Mouse (Mus musculus): ENCODE data around the gene Filip1l. TPM values are rescaled to one million over a fixed set of nuclear protein-coding genes. Genes with fewer than 3 reads are reported as not detected.

Gene Filip1l
- polyA plus RNA-seq, 1 experiment, result 13.8 TPM

GRCm38 (mm10) chr16:57423001-57423800, 70.3 kb downstream of the Filip1l start:
- 30% methylated on average over 6 of the region's 6 CpGs for WGBS
- no peak overlapping the region for H3K27ac ChIP-seq (ENCODE audit: control insufficient read depth, insufficient read depth, low read depth, low read length, poor library complexity)
- no peak for TF ChIP-seq CTCF (IDR thresholded peaks at IDR 0.05; ENCODE audit: control insufficient read depth, insufficient read depth, low read length)
- no peak for TF ChIP-seq POLR2A (IDR thresholded peaks at IDR 0.05; ENCODE audit: borderline replicate concordance, control insufficient read depth, low read depth, low read length)
- H3K4me3 ChIP-seq (replicated peaks; ENCODE audit: control insufficient read depth, low read depth, low read length), result no peak overlapping the region
- H3K4me1 ChIP-seq (ENCODE audit: control insufficient read depth, insufficient read depth, low read length), result no peaks in the 10 kb centered on the region; the same call in 1 of the 2 replicates

DNA sequence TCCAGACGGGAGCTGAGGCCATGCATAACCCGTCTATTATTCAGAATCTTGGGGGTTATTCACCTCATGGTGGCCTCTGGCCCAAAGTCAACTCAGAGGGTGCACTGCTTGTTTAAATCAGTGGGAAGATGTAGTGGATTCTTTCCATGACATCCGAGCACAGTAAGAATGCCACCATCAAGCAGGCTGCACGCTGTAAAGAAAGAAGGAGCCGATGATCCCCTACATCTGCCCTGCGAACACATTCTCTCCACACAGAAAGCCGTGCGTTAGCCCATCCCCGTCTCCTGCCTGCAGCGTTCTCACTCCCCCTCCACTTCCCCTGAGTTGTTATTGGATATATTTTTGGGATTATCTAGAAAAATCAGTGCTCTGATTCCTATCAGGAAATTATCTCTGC, 73.8 kb downstream of the Filip1l start:
- TF ChIP-seq CTCF (IDR thresholded peaks at IDR 0.05; ENCODE audit: control insufficient read depth, insufficient read depth, low read length), result no peak
- no peak for TF ChIP-seq POLR2A (IDR thresholded peaks at IDR 0.05; ENCODE audit: borderline replicate concordance, control insufficient read depth, low read depth, low read length)
- Histone ChIP-seq H3K4me3 (replicated peaks; ENCODE audit: control insufficient read depth, low read depth, low read length) (no peak overlapping the region), H3K4me1 (ENCODE audit: control insufficient read depth, insufficient read depth, low read length) (no peaks in the 10 kb centered on the region; the same call in 1 of the 2 replicates), H3K27ac (ENCODE audit: control insufficient read depth, insufficient read depth, low read depth, low read length, poor library complexity) (no peak overlapping the region)
- WGBS, result 87% methylated on average over 10 of the region's 10 CpGs

GRCm38 (mm10) chr16:57427516-57428285, 74.8 kb downstream of the Filip1l start:
- TF ChIP-seq CTCF (IDR thresholded peaks at IDR 0.05; ENCODE audit: control insufficient read depth, insufficient read depth, low read length), result no peak
- TF ChIP-seq POLR2A (IDR thresholded peaks at IDR 0.05; ENCODE audit: borderline replicate concordance, control insufficient read depth, low read depth, low read length), result no peak
- H3K27ac ChIP-seq (ENCODE audit: control insufficient read depth, insufficient read depth, low read depth, low read length, poor library complexity), result no peak overlapping the region
- 77% methylated on average over 7 of the region's 7 CpGs for WGBS
- H3K4me1 ChIP-seq (ENCODE audit: control insufficient read depth, insufficient read depth, low read length), result no peaks in the 10 kb centered on the region; the same call in 1 of the 2 replicates
- H3K4me3 ChIP-seq (replicated peaks; ENCODE audit: control insufficient read depth, low read depth, low read length), result no peak overlapping the region

DNA sequence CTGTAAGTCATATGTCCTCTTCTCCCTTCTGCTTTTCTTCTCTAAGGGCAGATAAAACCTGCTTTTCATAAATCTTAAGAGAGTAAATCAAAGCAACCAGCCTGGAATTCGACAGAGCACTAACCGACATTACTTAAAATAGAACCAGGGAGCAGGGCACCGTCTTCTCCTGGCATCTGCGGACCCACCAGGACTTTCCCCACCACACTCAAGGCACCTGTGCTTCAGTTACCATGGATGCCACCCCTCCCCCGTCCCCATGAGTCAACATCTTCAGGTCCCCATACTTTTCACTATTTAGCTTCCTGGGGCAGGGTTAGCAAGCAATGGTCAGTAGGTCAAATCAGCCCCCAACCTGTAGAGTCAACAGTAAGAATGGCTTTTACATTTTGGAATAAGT, 76.1 kb downstream of the Filip1l start:
- H3K4me3 ChIP-seq (replicated peaks; ENCODE audit: control insufficient read depth, low read depth, low read length), result no peak overlapping the region
- 82% methylated on average over 5 of the region's 5 CpGs for WGBS
- H3K4me1 ChIP-seq (ENCODE audit: control insufficient read depth, insufficient read depth, low read length), result no peaks in the 10 kb centered on the region; the same call in 1 of the 2 replicates
- H3K27ac ChIP-seq (ENCODE audit: control insufficient read depth, insufficient read depth, low read depth, low read length, poor library complexity), result no peak overlapping the region
- TF ChIP-seq CTCF (IDR thresholded peaks at IDR 0.05; ENCODE audit: control insufficient read depth, insufficient read depth, low read length) (no peak), POLR2A (IDR thresholded peaks at IDR 0.05; ENCODE audit: borderline replicate concordance, control insufficient read depth, low read depth, low read length) (no peak)

DNA sequence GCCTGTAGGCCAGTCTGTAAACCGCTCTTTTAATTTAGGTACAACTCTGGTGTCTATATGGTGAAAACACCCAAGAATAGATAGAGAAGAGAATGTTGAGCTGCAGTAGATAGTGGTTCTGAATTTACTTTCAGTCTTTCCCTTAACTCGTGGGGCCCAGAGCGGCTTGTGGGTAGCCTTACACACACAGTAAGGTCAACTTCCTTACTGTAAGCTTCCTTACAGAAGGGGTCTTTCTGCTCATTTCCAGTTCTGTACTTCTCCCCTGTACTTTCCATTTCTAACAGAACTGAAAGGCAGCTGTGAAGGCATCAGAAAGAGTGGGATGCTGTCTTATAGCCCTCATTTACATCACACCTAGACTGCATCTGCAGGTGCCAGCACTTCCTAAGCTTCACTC, 78.4 kb downstream of the Filip1l start:
- Histone ChIP-seq H3K4me1 (ENCODE audit: control insufficient read depth, insufficient read depth, low read length) (peaks cover 3% of the 10 kb centered on the region), H3K27ac (ENCODE audit: control insufficient read depth, insufficient read depth, low read depth, low read length, poor library complexity) (no peak overlapping the region), H3K4me3 (replicated peaks; ENCODE audit: control insufficient read depth, low read depth, low read length) (no peak overlapping the region)
- 46% methylated on average over 3 of the region's 3 CpGs for WGBS
- no peak for TF ChIP-seq POLR2A (IDR thresholded peaks at IDR 0.05; ENCODE audit: borderline replicate concordance, control insufficient read depth, low read depth, low read length)

GRCm38 (mm10) chr16:57433173-57433572, 80.3 kb downstream of the Filip1l start:
- Histone ChIP-seq H3K4me3 (replicated peaks; ENCODE audit: control insufficient read depth, low read depth, low read length) (no peak overlapping the region), H3K27ac (ENCODE audit: control insufficient read depth, insufficient read depth, low read depth, low read length, poor library complexity) (no peak overlapping the region), H3K4me1 (ENCODE audit: control insufficient read depth, insufficient read depth, low read length) (peaks cover 3% of the 10 kb centered on the region)
- TF ChIP-seq POLR2A (IDR thresholded peaks at IDR 0.05; ENCODE audit: borderline replicate concordance, control insufficient read depth, low read depth, low read length) (no peak), CTCF (IDR thresholded peaks at IDR 0.05; ENCODE audit: control insufficient read depth, insufficient read depth, low read length) (no peak)
- WGBS, result 66% methylated on average over 4 of the region's 4 CpGs

DNA sequence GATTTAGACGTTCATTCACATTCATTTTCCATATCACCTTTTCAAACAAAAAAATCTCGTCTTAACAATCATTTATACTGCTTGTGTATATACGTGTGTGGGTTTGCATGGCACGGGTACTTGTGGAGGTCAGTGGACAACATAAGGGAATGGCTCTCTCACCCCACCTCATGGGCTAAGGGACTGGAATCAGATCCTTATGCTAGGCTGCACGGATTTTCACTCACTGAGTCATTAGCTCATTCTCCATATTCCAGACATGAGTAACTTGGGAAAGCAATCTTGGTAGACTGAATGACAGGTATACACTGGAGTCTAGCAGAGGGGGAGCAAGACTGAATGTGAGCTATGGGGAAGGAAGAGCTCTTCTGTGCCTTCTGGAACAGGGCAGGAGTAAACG, 80.8 kb downstream of the Filip1l start:
- no peak overlapping the region for H3K27ac ChIP-seq (ENCODE audit: control insufficient read depth, insufficient read depth, low read depth, low read length, poor library complexity)
- no peak for TF ChIP-seq CTCF (IDR thresholded peaks at IDR 0.05; ENCODE audit: control insufficient read depth, insufficient read depth, low read length)
- TF ChIP-seq POLR2A (IDR thresholded peaks at IDR 0.05; ENCODE audit: borderline replicate concordance, control insufficient read depth, low read depth, low read length), result no peak
- H3K4me3 ChIP-seq (replicated peaks; ENCODE audit: control insufficient read depth, low read depth, low read length), result no peak overlapping the region
- peaks cover 3% of the 10 kb centered on the region for H3K4me1 ChIP-seq (ENCODE audit: control insufficient read depth, insufficient read depth, low read length)
- 74% methylated on average over 6 of the region's 6 CpGs for WGBS

- no peak for TF ChIP-seq CTCF (IDR thresholded peaks at IDR 0.05; ENCODE audit: control insufficient read depth, insufficient read depth, low read length)
- TF ChIP-seq POLR2A (IDR thresholded peaks at IDR 0.05; ENCODE audit: borderline replicate concordance, control insufficient read depth, low read depth, low read length), result no peak
- H3K4me1 ChIP-seq (ENCODE audit: control insufficient read depth, insufficient read depth, low read length), result peaks cover 3% of the 10 kb centered on the region
- WGBS, result 5% methylated on average over 3 of the region's 3 CpGs
- no peak overlapping the region; the same call in 1 of the 2 replicates for H3K27ac ChIP-seq (ENCODE audit: control insufficient read depth, insufficient read depth, low read depth, low read length, poor library complexity)
- H3K4me3 ChIP-seq (replicated peaks; ENCODE audit: control insufficient read depth, low read depth, low read length), result no peak overlapping the region
Measured at GRCm38 (mm10) chr16:57434640-57435039, 81.7 kb downstream of the Filip1l start.
